Mouse (Mus musculus): ENCODE measurements around the gene Klf16.

DNA sequence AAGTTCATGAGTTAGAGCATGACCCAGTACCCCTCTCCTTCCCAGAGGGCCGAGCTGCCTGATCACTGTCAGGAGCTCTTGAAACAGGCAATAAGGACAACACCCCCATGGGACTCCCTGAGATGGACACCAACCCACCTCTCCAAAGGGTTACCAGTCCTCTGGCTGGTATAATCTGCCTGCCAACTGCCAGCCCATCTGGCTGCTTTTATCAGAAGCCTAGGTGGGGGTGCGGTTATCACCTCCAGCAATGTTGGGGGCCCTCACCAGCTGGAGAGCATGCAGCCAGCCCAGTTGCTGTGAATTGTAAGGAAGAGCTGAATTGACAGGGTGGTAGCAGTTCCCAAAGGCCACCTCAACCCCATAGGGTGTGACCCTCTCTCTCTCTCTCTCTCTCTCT is 4.6 kb downstream of the Klf16 start:
- TF ChIP-seq CTCF (conservative IDR thresholded peaks at IDR 0.05 in 1 of 2, IDR thresholded peaks at IDR 0.05 in 1 of 2; ENCODE audit: low read depth in 2 of 2, low read length in 2 of 2) (no peak), POLR2A (IDR thresholded peaks at IDR 0.05; ENCODE audit: low read depth, low read length) (0 out of 2 replicates have a peak, but pooled peaks have one; percentile 10), GABPA (IDR thresholded peaks at IDR 0.05; ENCODE audit: insufficient replicate concordance, low read depth, low read length) (no peak), ZC3H11A (IDR thresholded peaks at IDR 0.05; ENCODE audit: low read depth, low read length) (no peak), JUN (IDR thresholded peaks at IDR 0.05; ENCODE audit: insufficient read depth, low read depth, low read length) (no peak), MAFK (IDR thresholded peaks at IDR 0.05; ENCODE audit: insufficient replicate concordance, low read length) (no peak), EP300 (IDR thresholded peaks at IDR 0.05; ENCODE audit: low read length) (no peak), MYC (IDR thresholded peaks at IDR 0.05; ENCODE audit: low read depth, low read length) (no peak), ZMIZ1 (IDR thresholded peaks at IDR 0.05; ENCODE audit: low read depth, low read length) (no peak), BHLHE40 (IDR thresholded peaks at IDR 0.05; ENCODE audit: low read depth, low read length) (no peak), ZKSCAN1 (IDR thresholded peaks at IDR 0.05; ENCODE audit: borderline replicate concordance, low read depth, low read length) (no peak), IRF4 (IDR thresholded peaks at IDR 0.05; ENCODE audit: low read depth, low read length) (no peak), CHD1 (IDR thresholded peaks at IDR 0.05; ENCODE audit: low read depth, low read length) (no peak), E2F4 (IDR thresholded peaks at IDR 0.05; ENCODE audit: insufficient replicate concordance, low read depth, low read length) (no peak)
